Mouse (Mus musculus): ENCODE measurements around the gene Tmc2.

The Tmc2 gene

GRCm38 (mm10) chr2:130256762-130257161 is 61.8 kb downstream of the Tmc2 start:
- no peak for DNase-seq (ENCODE audit: low spot score in 2 of 2)

- DNase-seq (ENCODE audit: low spot score in 2 of 2), result no peak
These were observed 65.8 kb downstream of the Tmc2 start for GRCm38 (mm10) chr2:130260822-130261221.

GRCm38 (mm10) chr2:130261914-130262313 is 66.9 kb downstream of the Tmc2 start:
- DNase-seq (ENCODE audit: low spot score in 2 of 2), result no peak

- no peak for DNase-seq (ENCODE audit: low spot score in 2 of 2)
These were observed 67.4 kb downstream of the Tmc2 start for GRCm38 (mm10) chr2:130262398-130262797.

GRCm38 (mm10) chr2:130265520-130265919 is 70.5 kb downstream of the Tmc2 start:
- DNase-seq (ENCODE audit: low spot score in 2 of 2), result no peak

GRCm38 (mm10) chr2:130268074-130268473 is 73.1 kb downstream of the Tmc2 start:
- no peak for DNase-seq (ENCODE audit: low spot score in 2 of 2)

GRCm38 (mm10) chr2:130273732-130274131 is 78.7 kb downstream of the Tmc2 start:
- DNase-seq (ENCODE audit: low spot score in 2 of 2), result no peak

- DNase-seq (ENCODE audit: low spot score in 2 of 2), result peak; percentile 99 to 100
These were observed 79.3 kb downstream of the Tmc2 start, which contains the start of gene Nop56 for GRCm38 (mm10) chr2:130274149-130274861. Gene Nop56 (plus strand): TSS chr2:130274430.

GRCm38 (mm10) chr2:130274862-130275261 is 79.9 kb downstream of the Tmc2 start:
- DNase-seq (ENCODE audit: low spot score in 2 of 2), result no peak

- DNase-seq (ENCODE audit: low spot score in 2 of 2), result peak; percentile 67 to 68
These were observed 80.7 kb downstream of the Tmc2 start for GRCm38 (mm10) chr2:130275649-130276048.

- DNase-seq (ENCODE audit: low spot score in 2 of 2), result no peak
These were observed 84.7 kb downstream of the Tmc2 start for GRCm38 (mm10) chr2:130279600-130280091.

- peak in 1 of 2 experiments; percentile 35 for DNase-seq (ENCODE audit: low spot score in 2 of 2)
These were observed 85.2 kb downstream of the Tmc2 start for GRCm38 (mm10) chr2:130280224-130280623.

- DNase-seq (ENCODE audit: low spot score in 2 of 2), result peak; percentile 56 to 61
These were observed 85.8 kb downstream of the Tmc2 start for GRCm38 (mm10) chr2:130280818-130281217.

- peak; percentile 94 for DNase-seq (ENCODE audit: low spot score in 2 of 2)
These were observed 89.1 kb downstream of the Tmc2 start, which contains the start of gene Idh3b for GRCm38 (mm10) chr2:130283854-130284654. Gene Idh3b (minus strand): TSS chr2:130284547.

- no peak for DNase-seq (ENCODE audit: low spot score in 2 of 2)
These were observed 94.1 kb downstream of the Tmc2 start for GRCm38 (mm10) chr2:130289086-130289485.

- peak; percentile 85 to 88 for DNase-seq (ENCODE audit: low spot score in 2 of 2)
These were observed 96.4 kb downstream of the Tmc2 start for GRCm38 (mm10) chr2:130291434-130291833.

GRCm38 (mm10) chr2:130293009-130293408 is 98.0 kb downstream of the Tmc2 start:
- no peak for DNase-seq (ENCODE audit: low spot score in 2 of 2)

- DNase-seq (ENCODE audit: low spot score in 2 of 2), result peak in 1 of 2 experiments; percentile 24
These were observed 98.5 kb downstream of the Tmc2 start for GRCm38 (mm10) chr2:130293486-130293885.

- no peak for DNase-seq (ENCODE audit: low spot score in 2 of 2)
These were observed 99.4 kb downstream of the Tmc2 start for GRCm38 (mm10) chr2:130294218-130294935.

GRCm38 (mm10) chr2:130294936-130295277 is 99.9 kb downstream of the Tmc2 start, which contains the start of gene Ebf4:
Gene Ebf4 (plus strand): TSS chr2:130295169.
- DNase-seq (ENCODE audit: low spot score in 2 of 2), result peak; percentile 63 to 68

GRCm38 (mm10) chr2:130295331-130296133 is 100.5 kb downstream of the Tmc2 start:
- DNase-seq (ENCODE audit: low spot score in 2 of 2), result peak; percentile 71 to 72

All from right cerebral cortex, postnatal 10 days (tissue).